Mouse (Mus musculus) spleen, adult 12 weeks (tissue): ENCODE data around the gene Hc.

ENCODE experiments used
- DNase-seq: peaks from one replicate; pipeline ENCODE4 v3.0.0; 2022; ENCODE audit warnings: low spot score

The Hc gene

DNA sequence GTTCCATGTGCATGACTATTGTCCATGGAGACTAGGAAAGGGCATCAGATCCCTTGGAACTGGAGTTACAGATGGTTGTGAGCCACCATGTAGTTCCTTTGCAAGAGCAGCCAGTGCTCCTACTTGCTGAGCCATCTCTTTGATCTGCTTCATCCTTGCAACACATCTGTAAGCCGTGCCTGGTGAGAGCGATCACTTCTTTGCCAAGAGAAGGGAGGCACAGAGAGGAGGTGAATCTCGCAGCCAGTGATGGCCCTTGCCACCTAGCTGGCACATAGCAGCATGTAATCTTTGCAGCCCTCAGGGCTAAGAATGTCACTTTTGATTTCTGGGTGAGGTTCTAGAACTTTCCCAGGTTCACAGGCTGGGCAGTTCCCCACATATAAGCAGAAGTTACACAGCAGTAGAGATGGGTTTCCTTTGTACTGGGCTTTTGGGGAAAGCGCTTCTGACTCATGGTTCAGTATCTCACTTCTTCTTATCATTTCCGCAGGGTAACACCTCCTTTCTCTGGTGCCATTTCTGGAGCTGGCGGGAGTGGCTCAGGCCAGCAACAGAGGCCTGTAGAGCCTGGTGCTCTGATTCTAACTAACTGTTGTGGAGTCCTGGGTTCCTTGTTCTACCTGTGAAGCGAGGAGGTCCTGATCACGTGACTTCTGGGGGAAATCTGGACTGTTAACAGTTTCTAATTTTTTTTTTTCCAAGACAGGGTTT lies 84.1 kb downstream of the Hc start:
- peak; percentile 26 for DNase-seq

DNA sequence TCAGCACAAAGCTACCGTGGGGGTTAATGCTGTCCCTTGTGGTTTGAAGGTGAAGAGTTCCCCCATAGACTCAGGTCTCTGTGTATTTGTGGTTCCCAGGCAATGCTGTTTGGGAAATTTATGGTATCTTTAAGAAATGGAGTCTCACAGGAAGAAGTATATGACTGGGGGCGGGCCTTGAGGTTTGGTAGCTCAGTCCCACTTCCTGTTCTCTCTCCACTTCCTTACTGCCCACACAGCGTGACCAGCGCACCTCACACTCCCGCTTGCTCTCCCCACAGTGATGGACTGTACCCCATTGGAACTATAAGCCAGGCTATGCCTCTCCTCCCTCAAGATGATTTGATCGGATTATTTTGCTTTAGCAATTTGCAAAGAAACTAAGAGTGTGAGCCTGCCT lies 84.8 kb downstream of the Hc start:
- no peak for DNase-seq

DNA sequence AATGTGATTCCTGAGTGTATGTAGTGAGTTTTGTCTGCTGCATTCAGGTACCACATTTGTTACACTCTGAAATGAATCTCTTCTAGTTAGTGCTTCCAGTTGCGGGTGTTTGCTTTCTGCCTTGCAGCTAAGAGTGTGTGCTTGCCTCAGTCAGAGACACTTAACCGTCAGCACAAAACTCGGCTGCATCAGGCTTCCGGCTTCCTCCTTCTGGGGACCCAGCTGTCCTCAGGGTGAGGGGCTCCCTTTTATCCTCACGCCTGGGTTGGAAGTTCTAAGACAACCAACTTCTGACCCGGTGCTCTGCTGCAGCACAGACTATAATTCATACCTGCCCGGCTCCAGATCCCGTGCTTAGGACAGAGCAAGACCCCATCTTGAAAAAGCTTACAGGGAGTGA lies 88.2 kb downstream of the Hc start:
- no peak for DNase-seq

DNA sequence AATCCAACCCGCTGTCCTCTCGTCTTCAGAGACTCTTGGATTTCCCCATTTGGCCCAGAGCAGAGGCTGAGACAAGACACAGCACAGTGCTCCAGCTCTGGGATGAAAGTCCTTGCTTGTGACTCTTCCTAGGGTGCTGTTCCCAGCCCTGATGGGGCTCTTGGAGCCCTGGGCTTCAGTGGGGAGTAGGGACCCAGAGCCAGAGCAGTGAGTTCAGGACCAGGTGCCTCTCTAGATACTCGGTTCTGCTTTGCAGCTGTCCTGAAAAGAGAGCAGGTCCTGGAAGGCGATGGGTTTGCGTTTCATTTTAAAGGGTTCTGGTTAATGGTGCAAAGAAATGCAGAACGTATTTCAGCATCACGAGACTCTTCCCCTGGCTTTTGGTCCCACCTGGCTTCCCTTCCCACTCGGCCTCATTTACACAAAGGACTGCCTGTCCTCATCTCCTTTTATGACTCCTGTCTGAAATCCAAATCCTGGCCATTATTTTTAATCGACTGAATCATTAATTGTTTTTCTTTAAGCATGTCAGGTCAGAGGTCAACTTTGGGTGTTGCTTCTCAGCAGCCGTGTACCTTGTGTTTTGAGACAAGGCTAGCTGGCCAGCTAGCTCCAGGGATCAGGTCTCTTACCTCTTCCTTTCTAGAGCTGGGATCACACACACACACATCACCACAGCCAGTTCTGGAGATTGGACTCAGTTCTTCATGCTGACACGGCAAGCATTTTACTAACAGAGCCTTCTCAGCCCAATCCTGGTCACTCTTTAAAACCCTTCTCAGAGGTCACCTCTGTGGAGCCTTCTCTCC lies 90.0 kb downstream of the Hc start:
- DNase-seq = no peak

DNA sequence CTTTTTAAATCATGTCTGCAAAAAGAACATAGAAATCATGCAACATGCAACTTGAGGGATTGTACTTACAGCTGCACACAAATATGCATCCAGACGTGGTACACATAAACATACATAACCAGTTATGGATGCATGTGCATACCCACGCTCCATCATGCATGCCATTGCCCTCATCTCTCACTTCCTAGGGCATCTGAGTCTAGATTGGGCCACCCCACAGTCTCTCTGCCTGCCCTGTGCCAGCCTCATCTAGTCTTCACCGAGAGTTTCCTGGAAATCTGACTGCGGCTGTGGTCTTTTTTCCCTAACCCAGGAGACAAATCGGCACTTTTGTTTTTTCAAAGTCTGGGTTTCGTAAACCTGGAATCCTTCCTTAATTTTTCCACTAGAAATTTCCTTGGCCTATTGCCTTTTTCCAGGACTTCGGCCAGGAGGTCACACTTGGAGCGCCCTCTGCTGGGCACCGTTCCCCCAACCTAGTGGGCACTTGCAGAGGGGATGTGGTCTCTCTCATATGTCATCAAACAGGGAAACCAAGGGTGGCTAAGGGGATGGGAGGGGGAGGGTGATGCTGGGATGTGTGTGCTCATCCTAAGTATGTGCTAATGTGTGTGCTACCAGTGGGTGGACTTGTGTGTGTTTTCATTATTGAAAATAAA lies 91.0 kb downstream of the Hc start:
- peak; percentile 44 for DNase-seq

DNA sequence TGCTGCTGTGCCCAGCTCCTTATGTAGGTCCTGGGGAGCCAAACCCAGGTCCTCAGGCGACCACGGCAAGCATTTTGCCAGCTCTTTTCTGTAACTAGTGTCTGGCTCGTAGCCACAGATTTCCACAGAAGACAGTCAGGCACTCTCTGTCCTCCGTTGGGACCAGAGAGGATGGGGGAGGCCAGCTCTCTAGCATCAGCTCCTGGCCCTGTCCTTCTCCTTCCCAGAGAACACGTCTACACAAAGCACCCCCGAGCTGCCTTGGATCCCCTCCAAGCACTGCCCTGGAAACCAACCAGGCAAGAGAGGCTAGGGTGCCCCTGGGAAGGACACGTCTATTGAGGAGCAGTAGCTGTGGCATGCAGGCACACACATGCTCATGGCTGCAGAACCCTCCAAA lies 92.1 kb downstream of the Hc start:
- DNase-seq = no peak

DNA sequence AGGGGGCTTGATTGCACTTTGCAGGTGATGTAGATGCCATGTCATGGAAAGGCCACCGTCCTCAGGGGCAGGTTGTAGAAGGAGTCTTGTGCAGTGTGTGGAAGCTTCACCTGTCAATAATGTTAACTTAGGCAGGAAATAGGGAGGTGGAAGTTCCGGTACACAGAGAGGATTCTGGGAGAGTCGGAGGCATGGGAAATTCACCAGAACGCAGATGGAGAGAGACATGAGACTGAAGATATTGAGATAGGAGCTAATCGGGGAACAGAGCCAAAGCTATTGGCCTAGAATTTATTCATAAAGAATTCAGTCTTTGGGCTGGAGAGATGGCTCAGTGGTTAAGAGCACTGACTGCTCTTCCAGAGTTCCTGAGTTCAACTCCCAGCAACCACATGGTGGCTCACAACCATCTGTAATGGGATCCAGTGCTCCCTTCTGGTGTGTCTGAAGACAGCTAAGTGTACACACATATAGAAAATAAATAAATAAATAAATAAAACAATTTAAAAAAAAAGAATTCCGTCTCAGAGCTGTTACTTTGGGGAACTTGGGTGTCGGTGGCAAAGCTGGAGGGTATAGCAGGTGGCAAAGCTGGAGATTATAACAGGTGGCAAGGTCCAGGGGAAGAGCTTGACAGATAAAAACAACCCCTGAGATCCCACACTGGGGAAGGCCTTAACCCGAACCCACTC lies 94.8 kb downstream of the Hc start:
- DNase-seq = no peak

DNA sequence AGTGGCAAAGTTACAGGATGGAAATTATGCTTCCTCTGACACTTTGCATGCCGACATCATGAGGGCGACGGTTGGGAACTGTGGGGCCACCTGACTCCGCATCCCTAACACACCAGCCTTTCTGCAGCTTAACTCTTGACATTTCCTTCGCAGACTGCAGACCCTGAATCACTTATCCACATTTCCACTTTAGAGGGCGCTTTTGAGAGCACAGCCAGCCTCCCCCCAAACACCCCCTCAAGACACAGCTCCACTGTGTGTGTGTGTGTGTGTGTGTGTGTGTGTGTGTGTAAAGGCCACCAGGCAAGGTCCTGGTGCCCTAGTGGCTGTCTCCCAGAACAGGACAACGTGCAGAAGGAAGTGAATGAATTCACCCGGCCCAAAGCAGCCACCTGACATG lies 95.4 kb downstream of the Hc start:
- DNase-seq = no peak

DNA sequence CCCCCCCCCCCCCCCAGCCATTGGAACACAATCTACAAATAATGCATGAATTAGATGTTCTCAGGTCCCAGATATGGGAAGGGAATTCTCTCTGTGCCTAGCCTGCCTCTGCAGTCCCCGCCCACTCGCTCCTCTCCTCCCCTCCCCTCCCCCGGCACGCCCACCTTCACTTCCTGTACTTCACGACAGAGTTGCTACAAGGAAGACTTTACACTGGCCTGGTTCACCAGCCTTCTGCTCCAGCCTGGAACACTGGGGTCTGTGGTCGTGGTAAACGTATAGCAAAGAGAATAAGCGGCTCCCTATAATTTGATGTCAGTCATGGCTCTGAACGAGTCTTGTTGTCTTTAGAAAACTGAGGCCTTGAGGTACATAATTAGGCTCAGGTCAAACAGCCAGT lies 95.9 kb downstream of the Hc start:
- no peak for DNase-seq

DNA sequence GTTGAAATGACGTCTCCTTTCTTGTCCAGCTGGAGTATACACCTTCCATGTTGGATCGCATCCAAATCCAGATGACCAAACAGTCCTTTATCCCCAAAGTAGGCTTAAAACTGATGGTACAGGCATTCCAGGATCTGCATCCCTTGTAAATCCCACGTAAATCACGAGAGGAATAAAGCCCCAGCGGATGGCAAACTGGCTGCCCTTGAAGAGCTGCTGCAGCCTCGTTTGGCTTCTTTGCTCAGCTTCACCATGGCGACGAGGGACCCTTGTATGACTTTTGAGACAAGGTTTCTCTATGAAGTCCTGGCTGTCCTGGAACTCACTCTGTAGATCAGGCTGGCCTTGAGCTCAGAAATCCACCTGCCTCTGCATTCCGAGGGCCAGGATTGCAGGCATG lies 96.6 kb downstream of the Hc start:
- DNase-seq = no peak

DNA sequence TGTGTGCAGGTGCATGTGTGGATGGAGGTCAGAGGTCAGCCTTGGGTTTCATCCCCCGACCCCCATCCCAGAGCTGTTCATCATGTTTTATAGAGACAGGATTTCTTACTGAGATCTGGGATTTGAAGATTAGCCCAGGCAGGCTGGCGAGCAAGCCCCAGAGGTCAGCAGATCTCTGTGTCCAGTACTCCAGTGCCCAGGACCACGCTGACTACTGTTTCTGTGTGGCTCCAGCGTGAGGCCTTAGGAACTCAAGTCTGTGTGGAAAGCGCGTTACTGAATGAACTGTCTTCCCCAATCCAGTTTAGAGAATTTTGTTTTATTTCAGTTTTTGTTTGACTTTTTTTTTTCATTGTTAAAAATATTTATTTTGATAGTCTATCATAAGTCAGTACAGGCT lies 97.0 kb downstream of the Hc start:
- no peak for DNase-seq

DNA sequence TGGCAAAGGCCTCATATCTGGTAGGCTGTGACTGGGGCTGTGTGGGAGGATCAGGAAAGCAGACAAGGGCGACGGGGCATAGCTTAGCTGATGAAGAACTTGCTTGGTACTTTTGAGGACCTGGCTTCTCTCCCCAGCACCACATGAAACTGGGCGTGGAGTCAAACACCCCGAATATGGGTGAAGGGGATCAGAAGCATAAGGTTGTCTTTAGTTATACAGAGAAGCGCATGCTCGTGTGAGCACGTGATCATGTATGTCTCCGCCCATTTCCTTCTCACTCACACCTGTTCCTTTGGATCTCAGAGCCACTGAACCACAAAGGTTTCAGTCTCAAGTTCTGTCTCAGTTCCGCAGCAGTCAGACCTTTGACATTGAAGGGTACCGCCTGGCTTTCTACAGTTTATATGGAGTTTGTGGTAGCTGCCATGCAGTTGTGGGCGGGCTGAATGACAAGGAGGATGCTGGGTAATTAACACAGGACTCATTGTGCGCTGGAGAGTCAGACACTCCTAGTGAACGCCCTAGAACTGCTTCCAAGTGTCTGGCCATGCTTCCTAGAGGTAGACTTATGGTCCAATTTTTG lies 97.8 kb downstream of the Hc start:
- peak; percentile 65 for DNase-seq

DNA sequence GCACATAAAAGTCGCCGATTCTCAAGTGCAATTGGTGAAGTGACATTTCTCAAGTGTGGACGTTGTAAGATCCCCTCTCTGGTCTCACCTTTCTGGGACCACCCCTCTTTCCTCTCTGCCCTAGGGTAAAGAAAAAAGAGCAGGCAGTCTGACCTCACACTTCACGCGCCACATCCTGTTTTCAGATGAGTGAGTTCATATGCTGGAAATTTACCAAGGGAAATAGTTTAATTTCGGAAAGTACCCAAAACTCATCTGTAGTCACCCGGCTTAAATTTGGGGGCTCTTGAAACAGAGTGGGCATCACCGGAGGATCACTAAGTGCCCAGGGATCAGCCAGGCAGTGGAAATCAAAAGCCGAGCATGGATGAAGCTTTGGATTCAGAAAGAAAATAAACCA lies 98.3 kb downstream of the Hc start:
- DNase-seq = peak; percentile 48

DNA sequence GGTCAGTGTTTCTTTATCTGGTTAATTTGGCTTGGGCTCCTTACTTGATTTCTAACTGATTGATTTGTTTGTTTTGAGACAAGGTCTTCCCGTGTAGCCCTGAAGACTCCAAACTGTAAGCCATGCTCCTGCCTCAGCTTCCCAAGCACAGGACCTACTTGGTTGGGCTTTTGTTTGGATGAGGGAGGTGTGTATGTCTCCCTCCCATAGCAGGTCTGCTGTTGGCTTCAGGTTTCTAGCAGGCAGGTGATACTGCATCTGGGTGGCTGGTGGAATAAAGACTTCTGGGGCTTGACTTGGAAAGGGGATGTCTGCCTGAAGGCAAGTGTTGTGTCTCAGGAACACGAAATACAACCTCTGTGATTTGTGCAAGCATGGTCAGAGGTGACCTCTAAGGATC lies 99.0 kb downstream of the Hc start:
- DNase-seq = no peak

DNA sequence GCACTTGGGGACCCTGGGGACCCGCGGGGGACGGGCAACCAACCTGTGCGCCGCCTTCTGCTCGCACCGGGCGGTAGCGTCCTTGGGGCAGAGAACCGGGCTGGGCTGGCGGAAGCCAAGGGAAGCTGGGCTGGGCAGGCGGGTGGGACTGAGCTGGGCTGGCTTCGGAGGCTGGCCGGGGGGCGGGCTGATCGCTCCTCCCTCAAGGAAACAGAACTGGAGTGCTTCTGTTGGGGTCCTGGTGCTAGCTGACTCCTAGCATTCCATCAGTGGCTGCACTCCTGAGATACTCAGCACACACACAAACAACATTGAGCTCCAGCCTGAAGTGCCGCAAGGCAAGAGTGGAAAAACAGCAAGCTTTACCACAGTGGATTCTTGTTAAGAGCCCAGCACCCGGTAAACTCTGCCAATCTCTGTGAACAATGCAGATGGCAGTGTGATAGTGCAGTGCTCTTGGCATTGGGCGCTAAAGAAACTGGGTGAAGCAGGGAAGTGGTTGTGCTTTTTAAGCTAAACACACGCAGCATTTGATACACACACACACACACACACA lies 99.7 kb downstream of the Hc start, which contains the start of gene Traf1:
TSS of gene Traf1 (minus strand) at position 292 of the 556 bp plus-strand sequence.
- no peak for DNase-seq

DNA sequence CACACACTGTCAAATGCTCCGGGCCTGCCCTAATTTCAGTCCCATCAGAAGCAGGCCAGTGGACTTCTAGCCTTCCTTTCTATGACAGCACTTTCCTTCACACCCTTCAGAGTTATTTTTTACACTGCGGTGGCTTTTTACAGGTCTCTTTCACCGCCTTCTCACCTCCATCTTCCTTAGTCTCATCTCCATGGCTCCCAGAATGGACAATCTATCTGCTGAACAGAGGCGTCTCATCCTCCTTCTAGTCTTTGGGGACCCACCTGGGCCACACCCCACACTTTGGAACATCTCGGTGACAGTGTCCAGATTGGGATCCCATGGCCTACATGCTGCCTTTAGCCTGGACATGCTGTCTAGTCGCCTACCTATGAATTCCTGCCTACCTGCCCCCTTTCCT lies 100.3 kb downstream of the Hc start:
- DNase-seq = no peak

DNA sequence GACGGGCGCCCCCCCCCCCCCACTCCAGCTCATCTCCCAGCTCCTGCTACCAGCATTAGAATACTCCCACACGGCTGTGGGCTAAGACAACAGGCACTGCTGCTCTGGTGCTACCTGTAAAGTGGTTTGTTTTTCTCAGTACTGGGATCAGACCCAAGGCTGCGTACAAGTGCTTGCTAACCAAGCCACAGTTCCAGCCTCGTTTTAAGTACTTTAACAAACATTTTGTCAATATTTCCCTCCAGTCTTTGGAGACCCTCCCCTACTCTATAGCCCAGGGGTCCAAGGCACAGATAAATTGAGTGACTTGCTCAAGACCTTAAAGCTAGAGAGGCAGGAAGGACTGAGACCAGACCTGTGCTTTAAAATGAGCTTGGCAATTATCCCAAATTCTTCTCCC lies 100.8 kb downstream of the Hc start:
- DNase-seq = no peak

DNA sequence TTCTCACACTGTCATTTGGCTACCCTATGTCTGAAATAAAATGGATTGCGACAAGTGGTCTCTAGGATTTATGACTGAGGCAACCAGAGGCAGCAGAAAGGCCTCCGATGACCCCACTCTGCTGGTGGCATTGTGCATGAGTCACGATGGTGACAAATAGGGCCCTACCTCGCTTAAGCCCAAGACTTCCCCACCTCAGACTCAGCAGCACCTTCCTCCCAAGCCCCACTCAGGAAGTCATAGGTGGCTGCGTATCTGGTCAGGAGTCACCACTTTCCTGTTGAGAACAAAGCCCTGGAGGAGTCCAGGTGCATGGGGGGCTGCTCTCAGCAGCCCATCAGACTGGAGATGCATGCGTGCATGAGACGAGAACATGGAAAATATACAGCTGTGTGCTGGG lies 102.7 kb downstream of the Hc start:
- DNase-seq = no peak

DNA sequence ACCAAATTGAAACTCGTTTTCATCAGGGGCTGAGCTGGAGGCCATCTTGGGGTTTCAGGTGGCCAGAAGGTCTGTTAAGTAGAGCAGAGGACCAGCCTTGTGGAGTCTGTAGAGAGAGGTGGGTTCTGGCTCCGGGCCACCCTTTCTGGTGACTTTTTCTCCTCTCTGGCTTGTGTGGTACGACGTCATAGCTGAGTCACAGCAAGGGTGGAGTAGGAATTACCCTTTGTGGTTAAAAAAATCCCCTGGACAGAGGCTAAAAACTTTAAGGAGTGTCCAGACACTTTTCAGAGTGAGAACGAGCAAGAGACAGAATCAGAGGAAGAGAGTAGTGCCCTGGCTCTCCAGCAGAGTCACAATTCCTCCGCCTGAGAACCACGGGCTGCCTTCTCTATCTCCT lies 103.2 kb downstream of the Hc start:
- DNase-seq = no peak

DNA sequence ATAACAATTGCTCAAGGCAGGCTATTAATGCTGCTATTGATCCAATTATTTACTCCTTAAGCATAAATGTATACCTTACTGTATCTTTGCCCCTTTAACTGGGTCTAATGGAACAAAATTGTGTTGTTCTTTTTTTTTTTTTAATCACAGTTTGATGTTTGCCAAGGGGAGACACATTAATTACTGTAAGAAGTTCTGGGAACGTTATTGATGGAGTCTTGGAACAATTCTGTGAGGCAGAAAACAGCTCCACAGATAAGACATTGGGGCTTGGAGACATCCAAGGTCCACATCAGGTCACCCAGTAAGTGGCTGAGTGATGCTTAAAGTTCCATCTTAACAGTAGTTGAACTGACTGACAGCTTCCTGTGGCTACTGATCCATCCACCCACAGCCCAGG lies 103.8 kb downstream of the Hc start:
- no peak for DNase-seq

DNA sequence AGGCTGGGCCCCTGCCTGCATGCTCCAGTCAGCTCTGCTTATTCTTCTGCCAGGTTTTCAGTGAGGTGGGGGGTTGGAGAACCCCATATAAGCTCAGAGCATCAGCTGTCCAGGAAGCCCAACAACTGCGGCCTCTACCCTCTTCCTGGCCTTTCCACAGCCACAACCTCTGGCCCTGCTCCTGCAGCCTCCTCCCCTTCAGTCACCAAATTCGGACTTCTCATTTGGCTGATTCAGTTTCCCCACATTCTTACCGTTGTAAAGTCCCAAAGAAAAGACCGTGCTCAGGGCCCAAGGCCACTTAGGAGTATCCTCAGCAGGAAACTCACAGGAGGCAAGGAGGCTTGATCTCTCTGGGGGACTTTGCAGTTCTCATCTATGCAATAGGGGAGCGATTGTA lies 104.3 kb downstream of the Hc start:
- no peak for DNase-seq

DNA sequence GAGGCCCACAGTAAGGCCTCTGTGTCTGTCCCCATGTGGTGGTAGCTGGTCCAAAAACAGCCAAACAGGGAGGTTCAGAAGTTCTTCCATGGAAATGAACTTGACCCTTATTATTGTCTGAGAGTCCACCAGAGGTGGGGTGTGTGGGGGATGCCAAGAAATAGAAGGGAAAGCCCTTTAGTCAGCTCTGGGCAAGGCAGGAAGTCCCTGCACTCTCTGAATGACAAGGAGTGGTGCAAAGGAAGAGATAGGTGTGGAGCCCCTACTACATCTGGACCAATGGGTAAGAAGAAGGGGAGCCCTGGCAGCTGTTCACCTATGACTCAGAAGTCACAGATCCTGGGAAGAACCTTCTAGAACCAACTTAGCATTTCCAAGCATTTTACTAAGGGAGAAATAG lies 106.9 kb downstream of the Hc start:
- DNase-seq = no peak
